Comparison of ENCODE assay signal across 25 mouse cellular contexts in the genomic region with DNA sequence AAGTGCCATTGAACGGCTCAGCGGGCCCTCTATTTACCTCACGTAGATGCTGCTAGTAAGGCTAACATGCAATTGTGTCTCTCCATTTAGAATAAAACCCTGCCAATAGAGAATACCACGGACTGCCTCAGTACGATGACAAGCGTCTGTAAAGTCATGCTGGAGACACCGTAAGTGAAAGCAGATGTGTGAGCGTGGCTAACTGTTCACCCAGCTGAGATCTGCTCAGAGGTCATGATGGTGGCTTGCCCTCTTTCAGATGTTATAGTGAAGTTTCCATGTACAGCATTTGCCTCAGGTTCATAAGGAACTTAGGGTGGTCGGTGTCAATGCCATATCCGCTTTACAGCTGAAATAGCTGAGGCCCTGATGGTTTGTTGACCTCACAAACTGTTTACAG.
DNase-seq lines count a peak whose midpoint lies in the region; ATAC-seq lines count a peak whose summit lies in the region.
"Had no signal": no experiment of that assay in that cellular context is flagged by ENCODE, and none has a peak within 500 bp of the region (broad histone marks: within the 10 kb centered on the region; RNA-seq: fewer than 3 reads in every experiment).

No protein-coding gene starts in this region.

- H3K27ac ChIP-seq in neural tube, embryonic 15.5 days (replicated peaks): no peak overlapping the region
- no peak overlapping the region for H3K27ac ChIP-seq in embryonic facial prominence, embryonic 10.5 days (replicated peaks)
- no peak overlapping the region for H3K27ac ChIP-seq in limb, embryonic 10.5 days
- H3K27ac ChIP-seq: forebrain, embryonic 10.5 days; forebrain, embryonic 13.5 days; heart, adult 2 months; heart, embryonic 10.5 days; heart, embryonic 13.5 days; hindbrain, embryonic 12.5 days; intestine, embryonic 15.5 days had no signal

- H3K9ac ChIP-seq in neural tube, embryonic 15.5 days (replicated peaks): no peak overlapping the region
- H3K9ac ChIP-seq: forebrain, embryonic 13.5 days; forebrain, postnatal 0 days; heart, embryonic 13.5 days; hindbrain, embryonic 12.5 days; intestine, embryonic 15.5 days had no signal

- 90% methylated on average over 10 of the region's 10 CpGs for WGBS in neural tube, embryonic 15.5 days
- WGBS in embryonic facial prominence, embryonic 10.5 days: 62% methylated on average over 10 of the region's 10 CpGs
- 59% methylated on average over 10 of the region's 10 CpGs for WGBS in limb, embryonic 10.5 days

- no peaks in the 10 kb centered on the region for H3K9me3 ChIP-seq in neural tube, embryonic 15.5 days (replicated peaks)
- no peaks in the 10 kb centered on the region for H3K9me3 ChIP-seq in embryonic facial prominence, embryonic 10.5 days
- H3K9me3 ChIP-seq in limb, embryonic 10.5 days (replicated peaks): no peaks in the 10 kb centered on the region
- H3K9me3 ChIP-seq: forebrain, embryonic 10.5 days; forebrain, embryonic 13.5 days; heart, embryonic 10.5 days; heart, embryonic 13.5 days; hindbrain, embryonic 12.5 days; intestine, embryonic 15.5 days had no signal

- no peaks in the 10 kb centered on the region for H3K4me1 ChIP-seq in neural tube, embryonic 15.5 days
- peaks cover 6% of the 10 kb centered on the region; the same call in 1 of the 2 replicates for H3K4me1 ChIP-seq in embryonic facial prominence, embryonic 10.5 days
- H3K4me1 ChIP-seq in limb, embryonic 10.5 days: peaks cover 7% of the 10 kb centered on the region
- H3K4me1 ChIP-seq: forebrain, embryonic 10.5 days; forebrain, embryonic 13.5 days; heart, embryonic 10.5 days; hindbrain, embryonic 12.5 days; intestine, embryonic 15.5 days had no signal

- no peak overlapping the region for H3K4me2 ChIP-seq in neural tube, embryonic 15.5 days
- H3K4me2 ChIP-seq: forebrain, embryonic 13.5 days; heart, embryonic 13.5 days; hindbrain, embryonic 12.5 days; intestine, embryonic 15.5 days had no signal

- H3K4me3 ChIP-seq in neural tube, embryonic 15.5 days (replicated peaks): no peak overlapping the region
- no peak overlapping the region for H3K4me3 ChIP-seq in embryonic facial prominence, embryonic 10.5 days
- H3K4me3 ChIP-seq in limb, embryonic 10.5 days: no peak overlapping the region
- H3K4me3 ChIP-seq: forebrain, embryonic 10.5 days; forebrain, embryonic 13.5 days; heart, adult 2 months; heart, embryonic 10.5 days; heart, embryonic 13.5 days; hindbrain, embryonic 12.5 days; intestine, embryonic 15.5 days had no signal

- H3K27me3 ChIP-seq in neural tube, embryonic 15.5 days (replicated peaks): no peaks in the 10 kb centered on the region
- H3K27me3 ChIP-seq in embryonic facial prominence, embryonic 10.5 days (replicated peaks; ENCODE audit: low read depth, poor library complexity, severe bottlenecking): no peaks in the 10 kb centered on the region
- H3K27me3 ChIP-seq in limb, embryonic 10.5 days (ENCODE audit: low read depth, poor library complexity, severe bottlenecking): no peaks in the 10 kb centered on the region
- H3K27me3 ChIP-seq: forebrain, embryonic 13.5 days; heart, embryonic 13.5 days; hindbrain, embryonic 12.5 days; intestine, embryonic 15.5 days had no signal

- no peak for ATAC-seq in neural tube, embryonic 15.5 days (ENCODE audit: low FRiP score)
- no peak for ATAC-seq in megakaryocyte, adult 5-6 weeks (ENCODE audit: poor library complexity, severe bottlenecking)
- ATAC-seq: activated CD4-positive, CD25-positive, alpha-beta regulatory T cell, adult 4 months; forebrain, embryonic 13.5 days; forebrain, postnatal 0 days; hindbrain, embryonic 16.5 days; intestine, embryonic 15.5 days had no signal

- DNase-seq in neural tube, embryonic 10.5 days (ENCODE audit: extremely low spot score, low spot score): peak; percentile 23
- DNase-seq in embryonic facial prominence, embryonic 10.5 days (ENCODE audit: low spot score): peak; percentile 33
- peak; percentile 46 for DNase-seq in limb, embryonic 10.5 days (ENCODE audit: low spot score)
- DNase-seq in kidney, adult 9 months: no peak
- DNase-seq: adrenal gland, adult 8-10 months; adrenal gland, postnatal 25 days; cerebellum, adult 11-12 months; cerebellum, adult 8-10 months; cerebellum, postnatal 14 days; forebrain, postnatal 0 days; gastrocnemius, postnatal 36 days; heart, adult 2 months; heart, postnatal 14 days; heart, postnatal 4 days; kidney, adult 11 months had no signal

- H3K36me3 ChIP-seq in neural tube, embryonic 15.5 days: peaks cover 43% of the 10 kb centered on the region
- 0 out of 2 replicates have a peak, but pooled peaks cover 5% of the 10 kb centered on the region for H3K36me3 ChIP-seq in embryonic facial prominence, embryonic 10.5 days (replicated peaks)
- H3K36me3 ChIP-seq in limb, embryonic 10.5 days: no peaks in the 10 kb centered on the region
- H3K36me3 ChIP-seq: forebrain, embryonic 10.5 days; intestine, embryonic 15.5 days had no signal
